ENCODE assay signal across 13 mouse cellular contexts in the genomic region with DNA sequence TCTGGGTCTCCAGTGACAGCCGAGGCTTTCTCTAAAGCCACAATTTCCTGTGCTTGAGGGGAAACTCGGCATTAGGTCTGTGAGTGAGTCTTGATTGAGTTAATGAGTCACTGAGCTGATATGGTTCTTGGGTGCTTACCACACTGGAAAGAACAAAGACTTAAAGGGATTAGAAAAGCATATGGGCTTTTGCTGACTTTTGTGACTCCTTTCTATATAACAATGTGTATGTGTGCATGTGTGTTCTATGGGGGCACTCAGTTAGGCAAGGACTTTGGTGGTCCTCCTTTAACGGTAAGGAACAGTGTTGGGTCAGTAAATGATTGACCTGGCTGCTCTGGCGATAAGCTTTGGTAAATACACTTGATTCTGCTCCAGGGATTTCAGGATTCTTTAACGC. TPM values are rescaled to one million over a fixed set of nuclear protein-coding genes. Genes with fewer than 3 reads are reported as not detected.
DNase-seq lines count a peak whose midpoint lies in the region; ATAC-seq and TF ChIP-seq lines count a peak whose summit lies in the region.
"Had no signal": no experiment of that assay in that cellular context is flagged by ENCODE, and none has a peak within 500 bp of the region (broad histone marks: within the 10 kb centered on the region; RNA-seq: fewer than 3 reads in every experiment).

No protein-coding gene starts in this region.

- no peak overlapping the region for H3K9ac ChIP-seq in liver, embryonic 14.5 days (replicated peaks)
- H3K9ac ChIP-seq: hindbrain, embryonic 15.5 days; neural tube, embryonic 13.5 days had no signal

- WGBS in kidney, adult 2 months = 14% methylated on average over 5 of the region's 5 CpGs
- 23% methylated on average over 5 of the region's 5 CpGs for WGBS in liver, embryonic 14.5 days (ENCODE audit: insufficient replicate concordance)

- TF ChIP-seq POLR2A in kidney, adult 2 months (IDR thresholded peaks at IDR 0.05; ENCODE audit: low read depth, low read length) = no peak

- H3K9me3 ChIP-seq in liver, embryonic 14.5 days (ENCODE audit: control insufficient read depth, low read length) = no peaks in the 10 kb centered on the region
- H3K9me3 ChIP-seq: hindbrain, embryonic 15.5 days; neural tube, embryonic 13.5 days had no signal

- peaks cover 14% of the 10 kb centered on the region for H3K4me1 ChIP-seq in kidney, adult 2 months (ENCODE audit: control insufficient read depth, insufficient read depth, low read length)
- peaks cover 0 to 2% of the 10 kb centered on the region in 2 experiments; a peak in 1 of 4 replicates for H3K4me1 ChIP-seq in liver, embryonic 14.5 days (replicated peaks; ENCODE audit: control insufficient read depth in 2 of 2, insufficient read depth in 2 of 2, low read length in 1 of 2)
- H3K4me1 ChIP-seq: hindbrain, embryonic 15.5 days; neural tube, embryonic 13.5 days had no signal

- H3K4me2 ChIP-seq in liver, embryonic 14.5 days (ENCODE audit: low read depth) = peak overlapping the region; percentile 26; the same call in 1 of the 2 replicates
- H3K4me2 ChIP-seq: hindbrain, embryonic 15.5 days; neural tube, embryonic 13.5 days had no signal

- H3K27me3 ChIP-seq in kidney, adult 2 months (replicated peaks; ENCODE audit: control insufficient read depth, insufficient read depth, low read length) = no peaks in the 10 kb centered on the region
- no peaks in the 10 kb centered on the region for H3K27me3 ChIP-seq in liver, embryonic 14.5 days (ENCODE audit: control insufficient read depth, insufficient read depth, low read length)
- H3K27me3 ChIP-seq: hindbrain, embryonic 15.5 days; neural tube, embryonic 13.5 days had no signal

- no peak for TF ChIP-seq CTCF in kidney, adult 2 months (conservative IDR thresholded peaks at IDR 0.05; ENCODE audit: insufficient read depth, insufficient read length, low read depth, low read length)
- no peak for TF ChIP-seq CTCF in liver, embryonic 14.5 days (IDR thresholded peaks at IDR 0.05; ENCODE audit: low read depth)

- H3K36me3 ChIP-seq in kidney, adult 2 months (ENCODE audit: control insufficient read depth, insufficient read depth, low read length) = peaks cover 6% of the 10 kb centered on the region; the same call in 1 of the 2 replicates
- no peaks in the 10 kb centered on the region for H3K36me3 ChIP-seq in liver, embryonic 14.5 days (replicated peaks; ENCODE audit: control insufficient read depth, insufficient read depth, low read depth)
- H3K36me3 ChIP-seq: hindbrain, embryonic 15.5 days; neural tube, embryonic 13.5 days had no signal

- H3K4me3 ChIP-seq in kidney, adult 2 months (ENCODE audit: insufficient read depth, low read depth, low read length) = peak overlapping the region; percentile 66
- H3K4me3 ChIP-seq in liver, embryonic 14.5 days (ENCODE audit: insufficient read depth in 1 of 2, low read depth in 2 of 2, low read length in 2 of 2) = peak overlapping the region; percentile 1 to 21; a peak in 2 of 4 replicates
- H3K4me3 ChIP-seq: hindbrain, embryonic 15.5 days; left cerebral cortex, adult 2 months; neural tube, embryonic 13.5 days had no signal

- intact Hi-C loops in left cerebral cortex, postnatal 36 days (cut with DNase I) = no loop called here

- ATAC-seq in activated CD4-positive, CD25-positive, alpha-beta regulatory T cell, adult 4 months = peak; percentile 76
- ATAC-seq in liver, embryonic 14.5 days (ENCODE audit: insufficient read depth) = 0 out of 2 replicates have a peak, but pooled peaks have one; percentile 43
- ATAC-seq: forebrain, embryonic 16.5 days had no signal

- no peak for TF ChIP-seq EP300 in liver, embryonic 14.5 days (IDR thresholded peaks at IDR 0.05; ENCODE audit: low read depth)

- peak; percentile 73 for DNase-seq in 416B (ENCODE audit: low read depth)
- peak; percentile 78 for DNase-seq in kidney, adult 2 months
- no peak for DNase-seq in liver, embryonic 14.5 days (ENCODE audit: low read depth in 3 of 3, low spot score in 3 of 3)
- no peak for DNase-seq in adrenal gland, postnatal 14 days
- DNase-seq in natural killer cell, adult 2 months (ENCODE audit: low spot score in 2 of 2) = no peak
- no peak for DNase-seq in thymus, adult 18-20 months
- no peak for DNase-seq in left cerebral cortex, postnatal 36 days (ENCODE audit: low spot score in 2 of 2)
- DNase-seq: cerebellum, adult 11-12 months had no signal

- H3K27ac ChIP-seq in kidney, adult 2 months (ENCODE audit: insufficient read depth, low read depth, low read length) = peak overlapping the region; percentile 100
- H3K27ac ChIP-seq in liver, embryonic 14.5 days = no peak overlapping the region
- H3K27ac ChIP-seq: hindbrain, embryonic 15.5 days; left cerebral cortex, adult 2 months; neural tube, embryonic 13.5 days had no signal

RNA-seq across cellular contexts. Expression of gene Phldb2, which starts 0.9 kb away (rescaled TPM):
- not detected for polyA plus RNA-seq in activated CD4-positive, CD25-positive, alpha-beta regulatory T cell, adult 4 months (2017; shearing (Covaris generic))
- polyA plus RNA-seq in kidney, adult 2 months (2012; rRNA removed) = 55.4 and 73.5 TPM in 2 replicates
- polyA plus RNA-seq in liver, embryonic 14.5 days (2012; rRNA removed) = 9.7 and 9.8 TPM in 2 replicates
- polyA plus RNA-seq in liver, embryonic 14.5 days (2014; fragmentation: Nextera tagmentation; extraction: Ambion mirVana) = 12.7 and 13.6 TPM in 2 replicates
- total RNA-seq in adrenal gland, postnatal 14 days (2021) = 32.7 and 37.4 TPM in 2 replicates
- 1 to 10 TPM; 4.4 to 9.9 TPM for total RNA-seq in left cerebral cortex, postnatal 36 days (2021)

RNA-seq across cellular contexts. Expression of gene Plcxd2, which starts 57.5 kb away (rescaled TPM):
- polyA plus RNA-seq in activated CD4-positive, CD25-positive, alpha-beta regulatory T cell, adult 4 months (2017; shearing (Covaris generic)) = 1 to 10 TPM; 3.2 to 6.8 TPM
- 1.4 and 1.7 TPM in 2 replicates for polyA plus RNA-seq in kidney, adult 2 months (2012; rRNA removed)
- polyA plus RNA-seq in liver, embryonic 14.5 days (2012; rRNA removed) = 1.6 and 1.9 TPM in 2 replicates
- polyA plus RNA-seq in liver, embryonic 14.5 days (2014; fragmentation: Nextera tagmentation; extraction: Ambion mirVana) = 1.6 and 2.3 TPM in 2 replicates
- 1.2 and 3.5 TPM in 2 replicates for total RNA-seq in adrenal gland, postnatal 14 days (2021)
- total RNA-seq in left cerebral cortex, postnatal 36 days (2021) = 10 to 100 TPM; 74.9 to 81.2 TPM

Comparison
In these comparisons a context has a peak if more than half of its experiments do, and no peak if none do; other contexts are left out.
1. DNase-seq: peak in 416B (single experiment) and kidney, adult 2 months (single experiment); none in liver, embryonic 14.5 days (0 of 3), adrenal gland, postnatal 14 days (single experiment), natural killer cell, adult 2 months (0 of 2), thymus, adult 18-20 months (0 of 2) and left cerebral cortex, postnatal 36 days (0 of 2).
2. RNA of gene Phldb2, which starts 0.9 kb away (polyA plus RNA-seq): 55.4 to 73.5 TPM in kidney, adult 2 months and 9.7 to 13.6 TPM in liver, embryonic 14.5 days; not detected in activated CD4-positive, CD25-positive, alpha-beta regulatory T cell, adult 4 months; every median in the first group is over 10 times any median in the second.